Mouse (Mus musculus) liver, embryonic 16.5 days (tissue): ENCODE data around the gene Hist2h2ac. TPM values are rescaled to one million over a fixed set of nuclear protein-coding genes. Genes with fewer than 3 reads are reported as not detected.

Experiments
- ATAC-seq: fragments of 200-750 bp; cut with Nextera tagmentation; 2 replicates; pipeline ENCODE4 v1.8.0; 2017; ENCODE audit warnings: low read depth, mild to moderate bottlenecking, moderate number of reproducible peaks, moderate library complexity
- H3K27ac ChIP-seq: fragments of 300-500 bp; sonication (generic); 2 replicates; pipeline ENCODE4 v1.5.1; 2014; ENCODE audit warnings: mild to moderate bottlenecking, low read length
- H3K27me3 ChIP-seq: fragments of 300-500 bp; sonication (generic); 2 replicates; pipeline ENCODE4 v1.6.1; 2014; ENCODE audit warnings: low read depth, low read length, mixed read lengths; ENCODE audit not compliant: control insufficient read depth, insufficient read depth
- H3K36me3 ChIP-seq: fragments of 300-500 bp; sonication (generic); 2 replicates; pipeline ENCODE4 v1.6.1; 2014; ENCODE audit warnings: mild to moderate bottlenecking; ENCODE audit not compliant: control insufficient read depth, insufficient read depth
- H3K4me1 ChIP-seq: fragments of 300-500 bp; sonication (generic); 2 replicates; pipeline ENCODE4 v1.6.1; 2014; ENCODE audit warnings: low read depth, low read length, mixed read lengths; ENCODE audit not compliant: control insufficient read depth
- H3K4me2 ChIP-seq: fragments of 300-500 bp; sonication (generic); 2 replicates; pipeline ENCODE4 v1.6.1; 2014; ENCODE audit warnings: low read depth, low read length, mixed read lengths
- H3K4me3 ChIP-seq: fragments of 300-500 bp; sonication (generic); 2 replicates; pipeline ENCODE4 v1.5.1; 2014; ENCODE audit warnings: low read depth, mild to moderate bottlenecking, low read length
- H3K9ac ChIP-seq: fragments of 300-500 bp; sonication (generic); 2 replicates; pipeline ENCODE4 v1.6.1; 2014; ENCODE audit warnings: low read depth, low read length
- H3K9me3 ChIP-seq: fragments of 300-500 bp; sonication (generic); replicated peaks from 2 replicates; pipeline ENCODE4 v1.6.1; 2016; ENCODE audit warnings: low read length; ENCODE audit not compliant: control insufficient read depth
- WGBS: fragments of 180-500 bp; shearing (Covaris S2); extraction: QIAGEN DNeasy Blood & Tissue Kit; methylation state at CpG from one replicate; pipeline ENCODE4 v1.1.7; 2014; ENCODE audit not compliant: insufficient replicate concordance; 5-methylcytosine and 5-hydroxymethylcytosine counted together
- microRNA-seq: library from miRNA; unstranded; fragments of <30 nt; microRNA quantifications from one replicate; pipeline ENCODE4, GENCODE M21; 2016
- polyA plus RNA-seq: library from polyadenylated mRNA; unstranded; fragments of >200 nt; fragmentation: Nextera tagmentation; extraction: Ambion mirVana; gene quantifications from 2 replicates; pipeline ENCODE4 v1.2.1, GENCODE M21; 2015

Gene Hist2h2ac
- polyA plus RNA-seq, 1 experiment from 2014 or later, result 11.6 TPM

DNA sequence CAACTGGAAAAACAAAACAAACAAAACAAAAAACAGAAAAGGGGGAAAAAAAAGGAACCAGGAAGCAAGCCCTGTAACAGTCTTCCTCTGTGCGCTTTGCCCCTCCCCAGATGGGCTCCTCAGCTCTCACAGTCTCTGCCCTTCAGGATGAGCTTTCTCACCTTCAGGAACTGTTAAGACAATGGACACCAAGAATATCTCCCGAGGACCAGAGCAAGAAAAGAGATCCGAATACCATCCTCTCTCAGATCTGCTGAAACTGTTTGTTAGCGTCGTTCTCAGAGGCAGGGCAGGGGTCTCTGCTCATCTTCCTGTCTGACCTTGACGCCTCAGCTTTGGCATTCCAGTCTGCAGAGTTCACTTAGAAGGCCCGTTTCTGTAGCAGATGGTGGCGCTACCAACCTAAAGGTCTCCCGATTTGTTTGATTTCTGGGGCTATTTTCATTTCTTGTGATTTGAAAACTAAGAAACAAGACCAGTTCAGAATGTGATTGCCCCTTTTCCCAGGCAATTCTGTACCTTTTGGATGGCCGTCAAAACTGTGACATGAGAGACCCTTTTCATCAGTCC lies 49.6 kb downstream of the Hist2h2ac start:
- H3K27ac ChIP-seq, result peak overlapping the region; percentile 97
- peak overlapping the region; percentile 89 for H3K9ac ChIP-seq
- WGBS, result 36% methylated on average over 10 of the region's 10 CpGs
- H3K27me3 ChIP-seq, result no peaks in the 10 kb centered on the region
- peak overlapping the region; percentile 86 for H3K4me2 ChIP-seq
- H3K4me1 ChIP-seq, result peaks cover 15% of the 10 kb centered on the region
- no peaks in the 10 kb centered on the region for H3K9me3 ChIP-seq
- ATAC-seq, result no peak
- peaks cover 18% of the 10 kb centered on the region for H3K36me3 ChIP-seq
- H3K4me3 ChIP-seq, result peak overlapping the region; percentile 93

Small RNA genes lying within 50 kb of the gene (microRNA-seq; reads per million reads assigned to microRNA genes)
- gene Gm44492 (not detected), gene Gm47311 (not detected), gene Gm47313 (not detected)

Other genes with a start within 250 kb of the Hist2h2ac start
- gene Plekho1, start 224.9 kb downstream of the Hist2h2ac start, polyA plus RNA-seq, result 4.2 and 4.5 TPM in 2 replicates
- gene Vps45, start 162.4 kb downstream of the Hist2h2ac start, polyA plus RNA-seq, result 11.7 and 12.9 TPM in 2 replicates
- gene Otud7b, start 116.4 kb downstream of the Hist2h2ac start, polyA plus RNA-seq, result 5.8 and 7.7 TPM in 2 replicates
- gene Mtmr11, start 58.9 kb downstream of the Hist2h2ac start, polyA plus RNA-seq, result 2.6 and 4.2 TPM in 2 replicates
- 59.4 and 59.6 TPM in 2 replicates for gene Sf3b4, start 48.5 kb downstream of the Hist2h2ac start, polyA plus RNA-seq
- gene Sv2a, start 39.7 kb downstream of the Hist2h2ac start, polyA plus RNA-seq, result 0.12 and 0.13 TPM in 2 replicates
- gene Bola1, start 1.2 kb downstream of the Hist2h2ac start, polyA plus RNA-seq, result 29.4 and 32.1 TPM in 2 replicates
- 0.73 and 0.95 TPM in 2 replicates for gene Hist2h2ab, start 1.0 kb downstream of the Hist2h2ac start, polyA plus RNA-seq
- 7.2 and 8.7 TPM in 2 replicates for gene Hist2h2be, start 239 bp upstream of the Hist2h2ac start, polyA plus RNA-seq
- 9.2 and 9.8 TPM in 2 replicates for gene Hist2h3c2, start 18.2 kb upstream of the Hist2h2ac start, polyA plus RNA-seq
- gene Hist2h2aa2, start 19.4 kb upstream of the Hist2h2ac start, polyA plus RNA-seq, result 77.1 and 92.2 TPM in 2 replicates
- 34.7 and 39.6 TPM in 2 replicates for gene Hist2h2aa1, start 24.6 kb upstream of the Hist2h2ac start, polyA plus RNA-seq
- 4.3 and 4.9 TPM in 2 replicates for gene Hist2h3c1, start 25.8 kb upstream of the Hist2h2ac start, polyA plus RNA-seq
- gene Hist2h4, start 42.4 kb upstream of the Hist2h2ac start, polyA plus RNA-seq, result 26.6 and 34.9 TPM in 2 replicates
- gene Hist2h3b, start 47.8 kb upstream of the Hist2h2ac start, polyA plus RNA-seq, result 78.4 and 87.8 TPM in 2 replicates
- 17.9 and 25.9 TPM in 2 replicates for gene Hist2h2bb, start 48.9 kb upstream of the Hist2h2ac start, polyA plus RNA-seq
- gene Fcgr1, start 73.1 kb upstream of the Hist2h2ac start, polyA plus RNA-seq, result 3.8 and 4.5 TPM in 2 replicates
- not detected in 2 replicates for gene BC107364, start 231.4 kb upstream of the Hist2h2ac start, polyA plus RNA-seq